Mouse (Mus musculus) T-helper 2 cell (primary cell): ENCODE measurements around the gene Rps19bp1.

Experiments
- in situ Hi-C: fragments of 300-600 bp; cut with MboI, MseI; formaldehyde crosslinking; loops from one replicate; pipeline ENCODE4 v1.15.1; 2025; ENCODE audit warnings: high pct_unique_total_duplicates

The Rps19bp1 gene

DNA sequence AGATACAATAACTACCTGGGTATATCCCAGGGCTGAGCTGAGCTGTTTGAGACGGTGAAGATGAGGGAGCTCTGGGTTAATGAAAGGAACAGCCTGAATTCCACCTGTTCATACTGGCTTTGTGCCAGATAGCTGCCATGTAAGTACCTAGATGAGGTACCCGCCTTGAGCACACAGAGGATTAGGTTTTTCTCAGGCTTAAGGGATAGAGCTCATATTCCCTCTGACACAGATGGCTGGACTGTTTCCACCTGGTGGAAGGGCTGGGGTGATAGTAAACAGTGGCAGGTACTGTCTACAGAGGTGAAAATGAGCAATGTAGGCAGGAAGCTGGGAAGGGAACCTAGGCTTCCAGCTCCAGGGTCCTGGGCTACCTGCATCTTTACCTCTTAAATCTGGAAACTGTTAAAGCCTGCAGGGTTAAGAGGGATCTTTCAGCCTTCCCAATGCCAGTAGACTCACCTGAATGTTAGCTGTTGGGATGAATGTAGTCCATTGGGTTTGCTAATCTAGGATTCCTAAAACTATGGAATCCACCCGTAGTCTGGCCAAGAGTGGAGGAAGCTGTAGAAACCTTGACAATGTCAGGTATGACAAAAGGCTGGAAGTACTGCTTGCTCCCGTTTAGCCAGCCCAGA, 6.4 kb downstream of the Rps19bp1 start:
- in situ Hi-C loops = loop anchor here (10.0 kb wide), 1 partner anchor 1597 kb away; the partner anchor contains the start of gene Tob2

DNA sequence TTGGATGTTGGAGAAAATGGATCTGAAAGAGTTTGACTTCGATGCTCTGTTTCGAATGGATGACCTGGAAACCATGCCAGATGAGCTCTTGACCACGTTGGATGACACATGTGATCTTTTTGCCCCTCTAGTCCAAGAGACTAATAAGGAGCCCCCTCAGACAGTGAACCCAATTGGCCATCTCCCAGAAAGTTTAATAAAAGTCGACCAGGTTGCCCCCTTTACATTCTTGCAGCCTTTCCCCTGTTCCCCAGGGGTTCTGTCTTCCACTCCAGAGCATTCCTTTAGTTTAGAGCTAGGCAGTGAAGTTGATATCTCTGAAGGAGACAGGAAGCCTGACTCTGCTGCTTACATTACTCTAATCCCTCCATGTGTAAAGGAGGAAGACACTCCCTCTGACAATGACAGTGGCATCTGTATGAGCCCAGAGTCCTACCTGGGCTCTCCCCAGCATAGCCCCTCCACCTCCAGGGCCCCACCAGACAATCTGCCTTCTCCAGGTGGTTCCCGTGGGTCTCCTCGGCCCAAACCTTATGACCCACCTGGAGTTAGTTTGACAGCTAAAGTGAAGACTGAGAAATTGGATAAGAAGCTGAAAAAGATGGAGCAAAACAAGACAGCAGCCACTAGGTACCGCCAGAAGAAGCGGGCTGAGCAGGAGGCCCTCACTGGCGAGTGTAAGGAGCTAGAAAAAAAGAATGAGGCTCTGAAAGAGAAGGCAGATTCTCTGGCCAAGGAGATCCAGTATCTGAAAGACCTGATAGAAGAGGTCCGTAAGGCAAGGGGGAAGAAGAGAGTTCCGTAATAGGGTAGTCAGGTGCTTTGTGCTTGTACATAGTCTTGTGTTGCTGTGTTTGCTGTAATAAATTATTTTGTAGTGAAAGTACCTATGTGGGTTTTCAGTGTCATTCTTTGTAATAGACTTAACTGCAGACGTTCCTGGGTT, 7.2 kb downstream of the Rps19bp1 start:
- in situ Hi-C loops = loop anchor here (10.0 kb wide), 1 partner anchor 1598 kb away; the partner anchor contains the start of gene Tob2

GRCm38 (mm10) chr15:80256242-80256641, 7.9 kb downstream of the Rps19bp1 start:
- in situ Hi-C loops = loop anchor here (10.0 kb wide), 1 partner anchor 1599 kb away; the partner anchor contains the start of gene Tob2

DNA sequence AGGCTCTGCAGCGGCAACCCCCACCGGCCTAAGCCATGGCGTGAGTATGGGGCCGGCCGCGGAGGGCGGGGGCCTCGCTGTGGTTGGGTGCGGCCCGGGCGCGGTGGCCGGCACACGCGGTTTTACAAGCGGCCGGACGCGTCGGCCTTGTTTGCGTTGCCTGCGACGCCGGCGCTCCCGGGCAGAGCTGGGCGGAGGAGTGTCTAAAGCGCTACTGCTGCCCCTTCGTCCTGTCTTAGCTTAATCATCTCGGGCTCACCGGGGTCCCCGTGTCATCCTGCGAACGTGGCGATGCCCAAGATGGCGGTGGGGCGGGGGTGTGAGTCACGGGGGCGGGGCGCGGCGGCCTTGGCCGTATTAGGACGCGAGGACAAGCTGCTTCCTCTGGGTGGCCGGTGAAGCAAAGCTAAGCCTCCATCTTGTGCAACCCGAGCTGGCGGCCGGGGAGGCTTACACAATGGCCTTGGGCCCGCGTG, 8.4 kb downstream of the Rps19bp1 start:
- in situ Hi-C loops = loop anchor here (10.0 kb wide), 1 partner anchor 1599 kb away; the partner anchor contains the start of gene Tob2

DNA sequence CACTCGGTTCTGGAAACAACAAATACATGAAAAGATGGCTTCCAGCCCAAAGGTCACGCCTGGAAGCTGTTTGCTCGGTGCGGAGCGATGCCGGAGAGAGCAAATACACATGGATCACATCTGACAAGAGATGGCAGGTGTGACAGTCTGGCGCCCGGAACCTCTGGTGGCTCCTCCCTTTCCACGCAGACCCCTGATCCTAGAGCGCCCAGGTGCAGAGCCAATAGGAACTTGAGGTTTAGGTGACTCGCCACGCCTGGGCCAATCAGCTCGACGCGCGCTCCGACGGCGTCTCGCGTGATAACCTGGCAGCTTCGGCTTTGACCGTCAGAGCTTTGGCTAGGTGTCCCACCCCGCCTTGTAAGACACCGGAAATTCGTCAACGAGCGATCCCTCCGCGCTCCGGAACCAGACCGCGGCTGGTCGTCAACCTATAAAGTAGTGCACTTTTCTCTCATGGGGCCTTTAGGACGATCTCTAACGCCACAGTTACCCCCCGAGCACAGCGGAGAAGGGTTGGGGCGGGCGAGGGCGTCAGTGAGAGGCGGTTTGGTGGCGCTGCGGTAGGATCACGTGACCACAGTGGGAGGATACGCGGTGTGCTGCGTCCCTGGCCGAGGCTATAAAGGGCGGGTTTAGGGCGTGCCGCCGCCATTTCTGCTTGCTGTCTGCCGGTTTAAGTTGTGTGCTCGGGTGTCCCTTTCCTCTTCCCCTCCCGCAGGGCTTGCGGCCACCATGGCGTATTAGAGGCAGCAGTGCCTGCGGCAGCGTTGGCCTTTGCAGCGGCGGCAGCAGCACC, 9.1 kb downstream of the Rps19bp1 start, which contains the start of gene Atf4:
Gene Atf4 (plus strand): TSS at position 338 of the 799 bp plus-strand sequence.
- in situ Hi-C loops = loop anchor here (10.0 kb wide), 1 partner anchor 1600 kb away; the partner anchor contains the start of gene Tob2

- in situ Hi-C loops = loop anchor here (10.0 kb wide), 1 partner anchor 1601 kb away; the partner anchor contains the start of gene Tob2
These were observed 9.9 kb downstream of the Rps19bp1 start for GRCm38 (mm10) chr15:80254207-80254606.

DNA sequence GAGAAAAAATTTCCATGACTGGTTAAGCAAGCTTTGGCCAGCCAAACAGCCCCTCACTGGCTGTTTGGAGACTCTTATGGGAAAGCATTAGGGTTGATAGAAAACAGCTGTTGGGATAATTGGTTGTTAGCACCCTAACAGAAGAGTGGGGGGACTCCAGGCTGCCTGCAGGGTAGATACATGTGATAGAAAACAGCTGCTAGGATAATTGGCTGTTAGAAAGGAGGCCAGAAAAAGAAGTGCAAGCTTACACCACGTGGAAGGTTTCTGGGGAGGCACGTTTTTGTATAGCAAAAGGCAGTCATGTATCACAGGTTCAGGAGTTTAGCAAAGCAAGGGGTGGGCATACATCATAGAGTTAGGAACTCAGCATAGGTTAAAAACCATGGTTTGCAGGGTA, 10.6 kb downstream of the Rps19bp1 start:
- in situ Hi-C loops = loop anchor here (10.0 kb wide), 1 partner anchor 1601 kb away; the partner anchor contains the start of gene Tob2

DNA sequence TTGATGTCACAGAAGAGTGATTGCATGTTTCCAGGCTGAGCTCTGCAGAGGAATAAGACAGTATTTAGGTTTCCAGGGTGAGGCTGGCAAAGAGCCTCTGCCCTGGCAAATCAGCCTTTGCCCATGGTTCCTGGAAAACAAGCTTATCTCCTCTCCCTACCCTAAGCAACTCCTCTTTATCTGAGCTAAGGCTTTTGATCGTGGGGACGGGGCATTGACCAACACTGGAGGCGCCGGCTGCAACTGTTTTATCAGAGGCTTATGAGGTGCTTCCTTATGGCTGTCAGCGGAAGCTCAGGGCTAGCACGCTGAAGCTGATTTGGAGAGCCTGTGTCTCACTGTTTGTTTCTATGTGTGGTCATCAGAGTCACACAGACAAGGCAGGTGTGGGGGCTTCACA, 13.5 kb downstream of the Rps19bp1 start:
- in situ Hi-C loops = loop anchor here (10.0 kb wide), 1 partner anchor 1604 kb away; the partner anchor contains the start of gene Tob2

DNA sequence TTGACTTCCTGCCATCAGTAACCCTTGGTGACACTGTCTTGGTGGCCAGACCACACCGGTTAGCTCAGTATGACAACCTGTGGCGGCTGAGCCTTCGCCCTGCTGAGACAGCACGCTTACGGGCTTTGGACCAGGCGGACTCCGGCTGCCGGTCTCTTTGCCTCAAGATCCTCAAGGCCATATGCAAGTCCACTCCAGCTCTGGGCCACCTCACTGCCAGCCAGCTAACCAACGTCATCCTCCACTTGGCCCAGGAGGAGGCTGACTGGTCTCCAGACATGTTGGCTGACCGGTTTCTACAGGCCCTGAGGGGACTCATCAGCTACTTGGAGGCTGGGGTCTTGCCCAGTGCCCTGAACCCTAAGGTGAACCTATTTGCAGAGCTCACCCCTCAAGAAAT, 14.4 kb downstream of the Rps19bp1 start:
- in situ Hi-C loops = loop anchor here (10.0 kb wide), 2 partner anchors 715 to 1605 kb away; partner anchors contain the start of gene Tob2

GRCm38 (mm10) chr15:80248596-80248995, 15.5 kb downstream of the Rps19bp1 start:
- in situ Hi-C loops = loop anchor here (10.0 kb wide), 1 partner anchor 714 kb away; no protein-coding TSS in a partner anchor

DNA sequence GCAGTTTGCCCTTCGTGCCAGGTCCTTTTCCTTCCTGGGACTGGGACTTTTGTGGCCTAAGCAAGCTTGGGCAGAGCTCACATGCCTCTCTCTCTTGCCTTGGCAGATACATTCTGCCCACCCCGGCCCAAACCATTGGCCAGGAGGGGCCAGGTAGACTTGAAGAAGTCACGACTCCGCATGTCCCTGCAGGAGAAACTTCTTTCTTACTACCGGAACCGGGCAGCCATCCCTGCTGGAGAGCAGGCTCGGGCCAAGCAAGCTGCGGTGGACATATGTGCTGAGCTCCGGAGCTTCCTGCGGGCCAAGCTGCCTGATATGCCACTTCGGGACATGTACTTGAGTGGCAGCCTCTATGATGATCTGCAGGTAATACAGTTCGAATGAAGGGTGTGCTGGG, 16.0 kb downstream of the Rps19bp1 start:
- in situ Hi-C loops = loop anchor here (10.0 kb wide), 1 partner anchor 713 kb away; no protein-coding TSS in a partner anchor

DNA sequence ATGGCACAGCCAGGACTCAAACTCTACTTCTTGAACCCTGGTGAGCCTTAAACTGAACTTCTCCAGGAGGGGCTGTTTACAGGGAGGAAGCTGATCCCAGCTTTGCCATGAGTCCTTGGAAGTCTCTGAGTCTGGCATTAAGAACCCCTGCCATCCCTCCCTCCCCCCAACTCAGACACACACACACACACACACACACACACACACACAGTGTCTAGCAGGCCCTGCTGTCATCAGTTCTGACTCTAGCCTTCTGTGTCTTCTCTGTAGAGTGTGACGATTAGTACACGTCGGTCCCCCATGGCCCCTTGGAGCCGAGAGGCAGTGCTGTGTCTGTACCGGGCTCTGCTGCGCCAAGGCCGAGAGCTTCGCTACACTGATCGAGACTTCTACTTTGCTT, 28.6 kb downstream of the Rps19bp1 start, which contains the start of gene AC140267.1:
Gene AC140267.1 (plus strand): TSS at position 301 of the 400 bp plus-strand sequence.
- in situ Hi-C loops = no loop called here

- in situ Hi-C loops = no loop called here
These were observed 30.2 kb downstream of the Rps19bp1 start, which contains the start of gene Mief1 for GRCm38 (mm10) chr15:80233733-80234509. Gene Mief1 (plus strand): TSS chr15:80234018.

DNA sequence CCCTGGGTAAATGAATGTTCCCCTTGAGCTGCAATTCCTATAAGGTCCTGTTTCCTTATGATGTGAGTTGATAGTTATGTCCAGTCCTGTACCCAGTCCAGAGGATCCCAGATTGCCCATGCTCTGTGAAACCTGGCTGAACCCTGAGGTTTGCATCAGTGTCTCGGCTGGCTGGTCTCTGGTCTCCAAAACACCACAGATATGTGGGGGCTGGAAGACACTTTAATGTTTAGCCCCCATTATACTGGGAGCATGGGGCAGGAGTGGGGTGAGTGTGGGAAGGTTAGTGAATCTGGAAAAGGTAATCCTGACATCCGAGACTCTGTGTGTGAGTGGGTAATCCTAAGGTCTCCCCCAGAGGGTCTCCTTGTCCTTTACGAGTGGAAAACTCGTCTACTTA, 31.1 kb downstream of the Rps19bp1 start:
- in situ Hi-C loops = no loop called here

- in situ Hi-C loops = no loop called here
These were observed 31.8 kb downstream of the Rps19bp1 start for GRCm38 (mm10) chr15:80232331-80232730.

- in situ Hi-C loops = loop anchor here (10.0 kb wide), 1 partner anchor 133 kb away; the partner anchor contains the start of genes Rpl3 and Syngr1
These were observed 35.9 kb downstream of the Rps19bp1 start for GRCm38 (mm10) chr15:80228071-80228800.

DNA sequence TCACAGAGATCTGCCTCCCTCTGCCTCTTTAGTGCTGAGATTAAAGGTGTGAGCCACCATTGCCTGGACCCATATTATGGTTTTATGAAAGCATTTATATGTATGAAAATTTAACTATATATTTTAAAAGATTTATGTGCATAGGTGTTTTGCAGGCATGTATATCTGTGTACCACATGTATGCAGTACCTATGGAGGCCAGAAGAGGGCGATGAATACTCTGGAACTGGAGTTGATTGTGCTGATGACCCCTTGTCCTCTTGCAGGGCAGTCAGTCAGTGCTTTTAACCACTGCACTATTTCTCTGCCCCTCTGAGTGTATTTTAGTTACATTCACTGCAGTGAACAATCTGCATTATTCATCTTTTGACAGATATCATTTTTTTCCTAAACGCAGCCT, 38.3 kb downstream of the Rps19bp1 start:
- in situ Hi-C loops = loop anchor here (10.0 kb wide), 1 partner anchor 131 kb away; the partner anchor contains the start of genes Rpl3 and Syngr1

- in situ Hi-C loops = loop anchor here (10.0 kb wide), 1 partner anchor 130 kb away; the partner anchor contains the start of genes Rpl3 and Syngr1
These were observed 38.9 kb downstream of the Rps19bp1 start for GRCm38 (mm10) chr15:80225208-80225607.

DNA sequence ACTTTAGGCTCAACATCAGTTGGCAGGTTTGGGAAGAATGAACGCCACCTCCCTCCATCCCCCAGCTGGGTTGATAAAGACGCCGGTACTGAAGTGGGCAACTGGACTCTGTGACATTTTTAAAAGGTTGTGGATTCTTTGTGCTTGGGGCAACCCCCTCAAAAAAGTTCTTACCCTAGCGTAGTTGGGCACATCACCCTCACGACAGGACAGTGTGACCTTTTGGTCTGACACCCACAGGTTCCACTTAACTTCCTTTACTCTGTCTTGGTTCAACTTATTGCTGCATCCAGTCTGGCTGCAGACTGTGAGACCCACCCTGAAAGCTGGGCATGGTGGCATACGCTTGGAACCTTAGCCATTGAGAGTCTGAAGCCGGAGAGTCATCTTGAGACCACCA, 40.4 kb downstream of the Rps19bp1 start:
- in situ Hi-C loops = loop anchor here (10.0 kb wide), 1 partner anchor 129 kb away; the partner anchor contains the start of genes Rpl3 and Syngr1
